Mouse (Mus musculus): ENCODE results near the gene Tmem178b.

- TF ChIP-seq CTCF (IDR thresholded peaks at IDR 0.05; ENCODE audit: control insufficient read depth, insufficient read depth, low read length) = no peak
- no peak for TF ChIP-seq POLR2A (IDR thresholded peaks at IDR 0.05; ENCODE audit: borderline replicate concordance, control insufficient read depth, low read depth, low read length)
Measured at GRCm38 (mm10) chr6:40008166-40008907, 135.3 kb downstream of the Tmem178b start.
